Mouse (Mus musculus): ENCODE measurements around the gene Inpp4b. TPM values are rescaled to one million over a fixed set of nuclear protein-coding genes. Genes with fewer than 3 reads are reported as not detected.

Inpp4b gene
- total and polyA plus RNA-seq, 3 experiments = 0.59 to 36.8 (median 35.6) TPM

- DNase-seq (ENCODE audit: low spot score) (no peak), ATAC-seq (ENCODE audit: extremely low read depth, insufficient number of reproducible peaks, low FRiP score, poor library complexity, severe bottlenecking) (no peak)
- TF ChIP-seq GATA1 (IDR thresholded peaks at IDR 0.05; ENCODE audit: borderline replicate concordance, low read length) (no peak), TAL1 (conservative IDR thresholded peaks at IDR 0.05; ENCODE audit: low read depth, low read length) (no peak), POLR2AphosphoS5 (IDR thresholded peaks at IDR 0.05; ENCODE audit: insufficient replicate concordance, low read depth, low read length) (no peak), GATA2 (IDR thresholded peaks at IDR 0.05; ENCODE audit: borderline replicate concordance, low read depth, low read length) (no peak), CTCF (IDR thresholded peaks at IDR 0.05; ENCODE audit: low read depth, low read length) (no peak)
These were observed 446.1 kb downstream of the Inpp4b start for GRCm38 (mm10) chr8:81788498-81788897.

GRCm38 (mm10) chr8:81792649-81793048 lies 450.3 kb downstream of the Inpp4b start:
- Histone ChIP-seq H3K4me3 (ENCODE audit: low read depth, low read length) (no peak overlapping the region), H3K4me1 (ENCODE audit: insufficient read depth, low read depth, low read length) (peaks cover 3% of the 10 kb centered on the region; the same call in 1 of the 2 replicates), H3K9me3 (replicated peaks) (no peaks in the 10 kb centered on the region), H3K27me3 (ENCODE audit: insufficient read depth, low read length) (no peaks in the 10 kb centered on the region), H3K36me3 (replicated peaks) (peaks cover 16% of the 10 kb centered on the region)
- ATAC-seq (ENCODE audit: extremely low read depth, insufficient number of reproducible peaks, low FRiP score, poor library complexity, severe bottlenecking) = no peak
- DNase-seq (ENCODE audit: low spot score) = no peak
- TF ChIP-seq GATA2 (IDR thresholded peaks at IDR 0.05; ENCODE audit: borderline replicate concordance, low read depth, low read length) = no peak
- no peak for TF ChIP-seq TAL1 (conservative IDR thresholded peaks at IDR 0.05; ENCODE audit: low read depth, low read length)
- TF ChIP-seq GATA1 (IDR thresholded peaks at IDR 0.05; ENCODE audit: borderline replicate concordance, low read length) = no peak
- TF ChIP-seq CTCF (IDR thresholded peaks at IDR 0.05; ENCODE audit: low read depth, low read length) = no peak
- no peak for TF ChIP-seq POLR2AphosphoS5 (IDR thresholded peaks at IDR 0.05; ENCODE audit: insufficient replicate concordance, low read depth, low read length)

More at GRCm38 (mm10) chr8:81788498-81788897, 446.1 kb downstream of the Inpp4b start:
- no peak overlapping the region for H3K4me3 ChIP-seq (ENCODE audit: low read depth, low read length)
- H3K27me3 ChIP-seq (ENCODE audit: insufficient read depth, low read length) = no peaks in the 10 kb centered on the region
- H3K36me3 ChIP-seq (replicated peaks) = peaks cover 15% of the 10 kb centered on the region
- H3K4me1 ChIP-seq (ENCODE audit: insufficient read depth, low read depth, low read length) = peaks cover 6% of the 10 kb centered on the region; the same call in 1 of the 2 replicates
- no peaks in the 10 kb centered on the region for H3K9me3 ChIP-seq (replicated peaks)

GRCm38 (mm10) chr8:81798501-81798900 lies 456.1 kb downstream of the Inpp4b start:
- peaks cover 17% of the 10 kb centered on the region for H3K36me3 ChIP-seq (replicated peaks)
- DNase-seq (ENCODE audit: low spot score) (no peak), ATAC-seq (ENCODE audit: extremely low read depth, insufficient number of reproducible peaks, low FRiP score, poor library complexity, severe bottlenecking) (no peak)
- no peaks in the 10 kb centered on the region for H3K9me3 ChIP-seq (replicated peaks)
- TF ChIP-seq GATA1 (IDR thresholded peaks at IDR 0.05; ENCODE audit: borderline replicate concordance, low read length) = no peak
- no peak for TF ChIP-seq GATA2 (IDR thresholded peaks at IDR 0.05; ENCODE audit: borderline replicate concordance, low read depth, low read length)
- TF ChIP-seq TAL1 (conservative IDR thresholded peaks at IDR 0.05; ENCODE audit: low read depth, low read length) = no peak
- TF ChIP-seq CTCF (IDR thresholded peaks at IDR 0.05; ENCODE audit: low read depth, low read length) = no peak
- no peak for TF ChIP-seq POLR2AphosphoS5 (IDR thresholded peaks at IDR 0.05; ENCODE audit: insufficient replicate concordance, low read depth, low read length)
- H3K4me3 ChIP-seq (ENCODE audit: low read depth, low read length) = no peak overlapping the region
- no peaks in the 10 kb centered on the region for H3K27me3 ChIP-seq (ENCODE audit: insufficient read depth, low read length)
- peaks cover 4% of the 10 kb centered on the region; the same call in 1 of the 2 replicates for H3K4me1 ChIP-seq (ENCODE audit: insufficient read depth, low read depth, low read length)

- no peaks in the 10 kb centered on the region for H3K9me3 ChIP-seq (replicated peaks)
- ATAC-seq (ENCODE audit: extremely low read depth, insufficient number of reproducible peaks, low FRiP score, poor library complexity, severe bottlenecking) (no peak), DNase-seq (ENCODE audit: low spot score) (no peak)
- no peaks in the 10 kb centered on the region for H3K27me3 ChIP-seq (ENCODE audit: insufficient read depth, low read length)
- no peak for TF ChIP-seq GATA1 (IDR thresholded peaks at IDR 0.05; ENCODE audit: borderline replicate concordance, low read length)
- TF ChIP-seq TAL1 (conservative IDR thresholded peaks at IDR 0.05; ENCODE audit: low read depth, low read length) = no peak
- TF ChIP-seq CTCF (IDR thresholded peaks at IDR 0.05; ENCODE audit: low read depth, low read length) = no peak
- TF ChIP-seq GATA2 (IDR thresholded peaks at IDR 0.05; ENCODE audit: borderline replicate concordance, low read depth, low read length) = no peak
- no peak for TF ChIP-seq POLR2AphosphoS5 (IDR thresholded peaks at IDR 0.05; ENCODE audit: insufficient replicate concordance, low read depth, low read length)
- peaks cover 4% of the 10 kb centered on the region; the same call in 1 of the 2 replicates for H3K4me1 ChIP-seq (ENCODE audit: insufficient read depth, low read depth, low read length)
- no peak overlapping the region for H3K4me3 ChIP-seq (ENCODE audit: low read depth, low read length)
- H3K36me3 ChIP-seq (replicated peaks) = peaks cover 25% of the 10 kb centered on the region
These were observed 458.4 kb downstream of the Inpp4b start for GRCm38 (mm10) chr8:81800792-81801191.

GRCm38 (mm10) chr8:81806797-81807196 lies 464.4 kb downstream of the Inpp4b start:
- Histone ChIP-seq H3K9me3 (replicated peaks) (no peaks in the 10 kb centered on the region), H3K27me3 (ENCODE audit: insufficient read depth, low read length) (no peaks in the 10 kb centered on the region), H3K4me3 (ENCODE audit: low read depth, low read length) (no peak overlapping the region), H3K4me1 (ENCODE audit: insufficient read depth, low read depth, low read length) (peaks cover 14% of the 10 kb centered on the region), H3K36me3 (replicated peaks) (peaks cover 20% of the 10 kb centered on the region)
- DNase-seq (ENCODE audit: low spot score) (peak; percentile 16), ATAC-seq (ENCODE audit: extremely low read depth, insufficient number of reproducible peaks, low FRiP score, poor library complexity, severe bottlenecking) (peak; percentile 86)
- peak; percentile 58; the same call in 1 of the 2 replicates for TF ChIP-seq CTCF (IDR thresholded peaks at IDR 0.05; ENCODE audit: low read depth, low read length)
- no peak for TF ChIP-seq GATA2 (IDR thresholded peaks at IDR 0.05; ENCODE audit: borderline replicate concordance, low read depth, low read length)

- TF ChIP-seq GATA1 (IDR thresholded peaks at IDR 0.05; ENCODE audit: borderline replicate concordance, low read length) = no peak
- no peak for TF ChIP-seq TAL1 (conservative IDR thresholded peaks at IDR 0.05; ENCODE audit: low read depth, low read length)
- no peak for TF ChIP-seq GATA2 (IDR thresholded peaks at IDR 0.05; ENCODE audit: borderline replicate concordance, low read depth, low read length)
- TF ChIP-seq CTCF (IDR thresholded peaks at IDR 0.05; ENCODE audit: low read depth, low read length) = no peak
- TF ChIP-seq POLR2AphosphoS5 (IDR thresholded peaks at IDR 0.05; ENCODE audit: insufficient replicate concordance, low read depth, low read length) = no peak
- Histone ChIP-seq H3K9me3 (replicated peaks) (no peaks in the 10 kb centered on the region), H3K36me3 (replicated peaks) (peaks cover 20% of the 10 kb centered on the region), H3K4me1 (ENCODE audit: insufficient read depth, low read depth, low read length) (peaks cover 14% of the 10 kb centered on the region), H3K4me3 (ENCODE audit: low read depth, low read length) (no peak overlapping the region), H3K27me3 (ENCODE audit: insufficient read depth, low read length) (no peaks in the 10 kb centered on the region)
- DNase-seq (ENCODE audit: low spot score) = no peak
- no peak for ATAC-seq (ENCODE audit: extremely low read depth, insufficient number of reproducible peaks, low FRiP score, poor library complexity, severe bottlenecking)
These were observed 465.2 kb downstream of the Inpp4b start for GRCm38 (mm10) chr8:81807578-81807977.

Data from G1E (cell line).